In the genomic region with DNA sequence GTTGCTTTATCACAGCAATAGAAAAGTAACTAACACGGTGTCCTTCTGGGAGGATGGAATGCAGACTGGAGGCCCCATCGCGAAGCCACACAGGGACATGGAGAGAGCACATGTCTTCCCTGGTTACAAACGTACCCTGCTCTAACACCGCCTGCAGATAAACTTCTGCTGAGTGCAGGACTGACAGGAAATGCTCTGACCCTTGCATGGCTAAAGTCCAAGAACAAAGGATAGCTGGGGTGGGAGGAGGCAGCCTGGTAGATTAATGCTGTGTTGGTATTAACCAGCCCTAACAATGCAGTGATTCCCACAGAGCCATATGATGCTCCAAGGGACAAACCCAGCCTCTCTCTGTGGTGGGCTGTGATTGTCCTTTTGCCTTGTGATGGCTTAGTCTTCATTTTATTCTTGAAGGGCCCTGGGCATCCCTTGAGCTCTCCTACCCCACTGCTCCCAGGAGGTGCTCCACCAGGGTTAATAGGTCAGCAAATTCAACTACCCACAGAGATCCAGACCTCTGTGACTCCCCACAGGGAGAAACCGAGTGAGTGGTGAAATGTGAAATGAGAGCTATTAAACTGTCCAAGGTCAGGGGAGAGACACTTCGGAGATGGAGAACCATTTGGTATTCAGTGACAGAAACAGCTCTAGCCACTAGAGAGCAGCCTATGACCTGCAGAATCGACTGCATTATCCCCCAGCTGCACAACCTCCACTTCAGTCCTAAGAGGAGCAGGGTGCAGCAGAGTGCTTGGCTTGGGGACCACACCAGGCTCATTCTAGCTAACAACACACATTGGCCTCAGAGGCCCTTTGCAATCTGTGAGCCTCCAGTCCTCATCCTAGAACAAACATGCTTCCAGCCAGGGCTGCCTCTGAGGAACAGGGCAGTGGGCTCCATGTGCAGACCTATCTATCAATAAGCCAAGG, we compare ENCODE assay signal across 9 mouse cellular contexts. TPM values are rescaled to one million over a fixed set of nuclear protein-coding genes. Genes with fewer than 3 reads are reported as not detected.
DNase-seq lines count a peak whose midpoint lies in the region; ATAC-seq and TF ChIP-seq lines count a peak whose summit lies in the region.
"Had no signal": no experiment of that assay in that cellular context is flagged by ENCODE, and none has a peak within 500 bp of the region (broad histone marks: within the 10 kb centered on the region; RNA-seq: fewer than 3 reads in every experiment).

No protein-coding gene starts in this region.

- no peak overlapping the region for H3K4me3 ChIP-seq in lung, embryonic 14.5 days (ENCODE audit: low read depth, low read length)
- H3K4me3 ChIP-seq in embryonic facial prominence, embryonic 11.5 days (ENCODE audit: low read depth, low read length) = no peak overlapping the region
- no peak overlapping the region for H3K4me3 ChIP-seq in hindbrain, postnatal 0 days (ENCODE audit: low read length)
- no peak overlapping the region for H3K4me3 ChIP-seq in liver, embryonic 13.5 days (replicated peaks)
- H3K4me3 ChIP-seq: embryonic facial prominence, embryonic 13.5 days had no signal

- H3K9ac ChIP-seq in lung, embryonic 14.5 days = no peak overlapping the region
- H3K9ac ChIP-seq in embryonic facial prominence, embryonic 11.5 days (replicated peaks; ENCODE audit: low read length) = no peak overlapping the region
- H3K9ac ChIP-seq in hindbrain, postnatal 0 days (replicated peaks; ENCODE audit: low read length) = no peak overlapping the region
- H3K9ac ChIP-seq in liver, embryonic 13.5 days = no peak overlapping the region
- H3K9ac ChIP-seq: embryonic facial prominence, embryonic 13.5 days had no signal

- H3K4me1 ChIP-seq in lung, embryonic 14.5 days (ENCODE audit: insufficient read depth) = no peaks in the 10 kb centered on the region; the same call in 1 of the 2 replicates
- no peaks in the 10 kb centered on the region for H3K4me1 ChIP-seq in embryonic facial prominence, embryonic 11.5 days (ENCODE audit: control insufficient read depth, insufficient read depth, low read length)
- peaks cover 4% of the 10 kb centered on the region; the same call in 1 of the 2 replicates for H3K4me1 ChIP-seq in hindbrain, postnatal 0 days (ENCODE audit: insufficient read depth, low read length)
- peaks cover 14% of the 10 kb centered on the region for H3K4me1 ChIP-seq in liver, embryonic 13.5 days (replicated peaks)

- H3K36me3 ChIP-seq in lung, embryonic 14.5 days (ENCODE audit: insufficient read depth) = peaks cover 36% of the 10 kb centered on the region
- no peaks in the 10 kb centered on the region for H3K36me3 ChIP-seq in embryonic facial prominence, embryonic 11.5 days (replicated peaks; ENCODE audit: control insufficient read depth, insufficient read depth, low read depth, low read length)
- H3K36me3 ChIP-seq in hindbrain, postnatal 0 days (ENCODE audit: insufficient read depth, low read length) = peaks cover 4% of the 10 kb centered on the region; the same call in 1 of the 2 replicates
- H3K36me3 ChIP-seq in liver, embryonic 13.5 days = no peaks in the 10 kb centered on the region

- WGBS in lung, embryonic 14.5 days = 13% methylated on average over 8 of the region's 8 CpGs
- WGBS in embryonic facial prominence, embryonic 11.5 days = 37% methylated on average over 8 of the region's 8 CpGs
- WGBS in hindbrain, postnatal 0 days = 19% methylated on average over 8 of the region's 8 CpGs
- WGBS in liver, embryonic 13.5 days (ENCODE audit: insufficient replicate concordance) = 30% methylated on average over 8 of the region's 8 CpGs

- H3K9me3 ChIP-seq in lung, embryonic 14.5 days (ENCODE audit: low read depth, low read length) = no peaks in the 10 kb centered on the region
- H3K9me3 ChIP-seq in embryonic facial prominence, embryonic 11.5 days (replicated peaks; ENCODE audit: control insufficient read depth, low read length) = no peaks in the 10 kb centered on the region
- no peaks in the 10 kb centered on the region for H3K9me3 ChIP-seq in hindbrain, postnatal 0 days (ENCODE audit: low read length)
- no peaks in the 10 kb centered on the region for H3K9me3 ChIP-seq in liver, embryonic 13.5 days (replicated peaks)
- H3K9me3 ChIP-seq: embryonic facial prominence, embryonic 13.5 days had no signal

- H3K27ac ChIP-seq in lung, embryonic 14.5 days (ENCODE audit: low read depth) = 0 out of 2 replicates have a peak overlapping the region, but pooled peaks have one; percentile 18
- H3K27ac ChIP-seq in embryonic facial prominence, embryonic 11.5 days (replicated peaks; ENCODE audit: low read depth, low read length) = no peak overlapping the region
- no peak overlapping the region for H3K27ac ChIP-seq in hindbrain, postnatal 0 days
- no peak overlapping the region for H3K27ac ChIP-seq in liver, embryonic 13.5 days
- H3K27ac ChIP-seq: embryonic facial prominence, embryonic 13.5 days had no signal

- no peak overlapping the region for H3K4me2 ChIP-seq in lung, embryonic 14.5 days
- no peak overlapping the region for H3K4me2 ChIP-seq in embryonic facial prominence, embryonic 11.5 days (ENCODE audit: low read depth, low read length)
- H3K4me2 ChIP-seq in hindbrain, postnatal 0 days (ENCODE audit: low read depth, low read length) = no peak overlapping the region
- H3K4me2 ChIP-seq in liver, embryonic 13.5 days = no peak overlapping the region
- H3K4me2 ChIP-seq: embryonic facial prominence, embryonic 13.5 days had no signal

- TF ChIP-seq CTCF in lung, embryonic 14.5 days (IDR thresholded peaks at IDR 0.05; ENCODE audit: low read depth) = peak; percentile 80
- TF ChIP-seq CTCF in hindbrain, postnatal 0 days (IDR thresholded peaks at IDR 0.05; ENCODE audit: low read depth) = peak; percentile 77

- H3K27me3 ChIP-seq in lung, embryonic 14.5 days (ENCODE audit: insufficient read depth, low read length) = no peaks in the 10 kb centered on the region
- no peaks in the 10 kb centered on the region for H3K27me3 ChIP-seq in embryonic facial prominence, embryonic 11.5 days (ENCODE audit: control insufficient read depth, insufficient read depth, low read length)
- no peaks in the 10 kb centered on the region for H3K27me3 ChIP-seq in hindbrain, postnatal 0 days (ENCODE audit: insufficient read depth, low read length)
- H3K27me3 ChIP-seq in liver, embryonic 13.5 days = 0 out of 2 replicates have a peak, but pooled peaks cover 9% of the 10 kb centered on the region
- H3K27me3 ChIP-seq: embryonic facial prominence, embryonic 13.5 days had no signal

- DNase-seq in lung, embryonic 14.5 days = peak; percentile 84
- DNase-seq in lung, postnatal 25 days (ENCODE audit: low spot score) = no peak
- peak; percentile 66 for DNase-seq in NIH3T3 (ENCODE audit: low read depth)
- DNase-seq in embryonic facial prominence, embryonic 11.5 days (ENCODE audit: low spot score) = peak; percentile 68
- DNase-seq in hindbrain, postnatal 0 days (ENCODE audit: low spot score) = peak; percentile 64
- DNase-seq in liver, embryonic 13.5 days = no peak
- DNase-seq in telencephalon, adult 2 months (ENCODE audit: low read depth, low spot score) = peak; percentile 17
- no peak for DNase-seq in ovary, postnatal 10 days (ENCODE audit: low spot score)

- ATAC-seq in lung, embryonic 14.5 days (ENCODE audit: insufficient read depth) = peak; percentile 70
- no peak for ATAC-seq in embryonic facial prominence, embryonic 11.5 days (replicated peaks; ENCODE audit: insufficient number of reproducible peaks, low FRiP score, low TSS enrichment, low read depth)
- ATAC-seq in hindbrain, postnatal 0 days = 0 out of 2 replicates have a peak, but pooled peaks have one; percentile 55
- ATAC-seq in liver, embryonic 13.5 days (ENCODE audit: low read depth) = peak; percentile 51

RNA-seq across cellular contexts. Expression of gene Rab20, which starts 28.1 kb away (rescaled TPM):
- polyA plus RNA-seq in lung, embryonic 14.5 days (2014; fragmentation: Nextera tagmentation; extraction: Ambion mirVana) = 12.8 and 12.9 TPM in 2 replicates
- 0.79 and 1.7 TPM in 2 replicates for polyA plus RNA-seq in embryonic facial prominence, embryonic 11.5 days (2014; fragmentation: Nextera tagmentation; extraction: Ambion mirVana)
- total RNA-seq in hindbrain, postnatal 0 days (2014; rRNA removed) = 0.58 and 4.7 TPM in 2 replicates
- polyA plus RNA-seq in hindbrain, postnatal 0 days (2015; fragmentation: Nextera tagmentation; extraction: Ambion mirVana) = 2.2 and 3.1 TPM in 2 replicates
- polyA plus RNA-seq in liver, embryonic 13.5 days (2015; fragmentation: Nextera tagmentation; extraction: Ambion mirVana) = 3.1 and 3.5 TPM in 2 replicates

RNA-seq across cellular contexts. Expression of gene Naxd, which starts 46.9 kb away (rescaled TPM):
- polyA plus RNA-seq in lung, embryonic 14.5 days (2014; fragmentation: Nextera tagmentation; extraction: Ambion mirVana) = 119 and 131 TPM in 2 replicates
- 88.0 and 91.6 TPM in 2 replicates for polyA plus RNA-seq in embryonic facial prominence, embryonic 11.5 days (2014; fragmentation: Nextera tagmentation; extraction: Ambion mirVana)
- total RNA-seq in hindbrain, postnatal 0 days (2014; rRNA removed) = 86.9 and 115 TPM in 2 replicates
- 125 and 129 TPM in 2 replicates for polyA plus RNA-seq in hindbrain, postnatal 0 days (2015; fragmentation: Nextera tagmentation; extraction: Ambion mirVana)
- 39.6 and 40.4 TPM in 2 replicates for polyA plus RNA-seq in liver, embryonic 13.5 days (2015; fragmentation: Nextera tagmentation; extraction: Ambion mirVana)

Comparison
In these comparisons a context has a peak if more than half of its experiments do, and no peak if none do; other contexts are left out.
1. DNase-seq: peak in lung, embryonic 14.5 days (single experiment), NIH3T3 (single experiment), embryonic facial prominence, embryonic 11.5 days (single experiment), hindbrain, postnatal 0 days (single experiment) and telencephalon, adult 2 months (single experiment); none in lung, postnatal 25 days (single experiment), liver, embryonic 13.5 days (single experiment) and ovary, postnatal 10 days (single experiment).